Comparison of ENCODE assay signal across 1 mouse cellular context in the genomic region with DNA sequence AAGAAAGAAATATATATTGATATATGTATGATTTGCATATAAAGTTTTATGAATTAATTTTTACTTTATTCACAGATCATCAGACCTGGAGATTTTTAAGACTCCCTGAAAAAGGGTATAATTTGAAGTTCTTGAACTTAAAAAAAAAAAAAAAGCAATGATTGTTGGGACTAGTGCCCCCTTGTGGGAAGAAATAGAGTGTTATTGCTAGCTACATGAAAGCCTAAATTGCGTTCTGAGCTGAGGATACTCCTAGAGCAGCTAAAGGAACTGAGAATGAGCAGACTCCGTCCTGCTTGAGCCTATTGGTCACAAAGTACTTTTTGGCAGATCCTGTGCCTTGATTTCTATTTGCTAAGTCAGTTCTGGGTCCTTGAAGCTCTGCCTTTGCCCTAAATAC.
TF ChIP-seq lines count a peak whose summit lies in the region.

No protein-coding gene starts in this region.

TF ChIP-seq in CH12.LX, 34 proteins besides CTCF, POLR2A, EP300 and RAD21:
- TF ChIP-seq SMC3 (IDR thresholded peaks at IDR 0.05; ENCODE audit: low read depth, low read length) (peak; percentile 32; the same call in 1 of the 2 replicates), ZNF384 (IDR thresholded peaks at IDR 0.05; ENCODE audit: low read depth, low read length) (peak; percentile 96)
